In genomic region chr3:122040522-122040921, GRCm38 (mm10) we compare ENCODE assay signal across 34 mouse cellular contexts. TPM values are rescaled to one million over a fixed set of nuclear protein-coding genes. Genes with fewer than 3 reads are reported as not detected.
"Had no signal": no experiment of that assay in that cellular context is flagged by ENCODE, and none has a peak within 500 bp of the region (broad histone marks: within the 10 kb centered on the region; RNA-seq: fewer than 3 reads in every experiment).

No protein-coding gene starts in this region.

- ATAC-seq: hindbrain, embryonic 16.5 days; hindbrain, postnatal 0 days; inflammation-experienced regulatory T-cells, adult 6 months; intestine, embryonic 15.5 days; intestine, embryonic 16.5 days; intestine, postnatal 0 days had no signal

- H3K9me3 ChIP-seq: heart, embryonic 10.5 days; heart, embryonic 13.5 days; heart, embryonic 15.5 days; hindbrain, embryonic 10.5 days; hindbrain, embryonic 15.5 days; intestine, embryonic 15.5 days; kidney, embryonic 15.5 days had no signal

- H3K4me3 ChIP-seq: heart, embryonic 10.5 days; heart, embryonic 12.5 days; heart, embryonic 13.5 days; heart, embryonic 15.5 days; hindbrain, embryonic 10.5 days; hindbrain, embryonic 12.5 days; hindbrain, embryonic 13.5 days; hindbrain, embryonic 15.5 days; intestine, embryonic 15.5 days; kidney, embryonic 15.5 days; layer of hippocampus, adult 2 months had no signal

- H3K27ac ChIP-seq: heart, embryonic 10.5 days; heart, embryonic 13.5 days; heart, embryonic 15.5 days; hindbrain, embryonic 10.5 days; hindbrain, embryonic 12.5 days; hindbrain, embryonic 13.5 days; hindbrain, embryonic 14.5 days; hindbrain, embryonic 15.5 days; hindbrain, postnatal 0 days; intestine, embryonic 15.5 days; kidney, embryonic 15.5 days; kidney, postnatal 0 days; layer of hippocampus, adult 2 months had no signal

- H3K4me2 ChIP-seq: heart, embryonic 11.5 days; heart, embryonic 12.5 days; heart, embryonic 13.5 days; heart, embryonic 15.5 days; hindbrain, embryonic 12.5 days; hindbrain, embryonic 13.5 days; hindbrain, embryonic 14.5 days; hindbrain, embryonic 15.5 days; intestine, embryonic 15.5 days; kidney, embryonic 15.5 days had no signal

- H3K9ac ChIP-seq: heart, embryonic 12.5 days; heart, embryonic 13.5 days; heart, embryonic 15.5 days; hindbrain, embryonic 12.5 days; hindbrain, embryonic 13.5 days; hindbrain, embryonic 14.5 days; hindbrain, embryonic 15.5 days; intestine, embryonic 15.5 days; kidney, embryonic 15.5 days had no signal

- H3K27me3 ChIP-seq: heart, embryonic 12.5 days; heart, embryonic 15.5 days; intestine, embryonic 15.5 days had no signal

- H3K36me3 ChIP-seq: heart, embryonic 10.5 days; heart, embryonic 13.5 days; heart, embryonic 15.5 days; hindbrain, embryonic 10.5 days; hindbrain, embryonic 12.5 days; hindbrain, embryonic 13.5 days; hindbrain, embryonic 15.5 days; intestine, embryonic 15.5 days; kidney, embryonic 15.5 days had no signal

- DNase-seq: heart, postnatal 10 days; heart, postnatal 14 days; heart, postnatal 36 days; heart, postnatal 4 days; kidney, adult 11 months; kidney, adult 18-20 months; kidney, adult 2 months; kidney, adult 8-10 months; kidney, adult 9 months; kidney, postnatal 10 days; kidney, postnatal 14 days; kidney, postnatal 36 days; kidney, postnatal 4 days; layer of hippocampus, adult 9-11 months; layer of hippocampus, postnatal 36 days had no signal

RNA-seq across cellular contexts. Expression of gene Abca4, which starts 3.7 kb away (rescaled TPM):
- polyA plus RNA-seq: inflammation-experienced regulatory T-cells, adult 6 months had no signal
